Mouse (Mus musculus) skeletal muscle tissue, adult 2 months (tissue): ENCODE measurements around the gene Metap1d.
A peak's percentile ranks its signal among the peaks of the same experiment; 100 is the strongest.

Source experiments
- DNase-seq: peaks from one replicate; pipeline ENCODE4 v3.0.0-alpha.2; 2012; ENCODE audit warnings: low read depth, low spot score

Metap1d gene

GRCm38 (mm10) chr2:71453161-71453916, at the start of gene Metap1d:
Metap1d (plus strand) TSS chr2:71453276.
- peak; percentile 92 for DNase-seq

- no peak for DNase-seq
Observed at GRCm38 (mm10) chr2:71405613-71406012, 47.5 kb upstream of the Metap1d start.

- no peak for DNase-seq
Observed at GRCm38 (mm10) chr2:71418760-71419280, 34.3 kb upstream of the Metap1d start.

- no peak for DNase-seq
Observed at GRCm38 (mm10) chr2:71419408-71419807, 33.7 kb upstream of the Metap1d start.

- no peak for DNase-seq
Observed at GRCm38 (mm10) chr2:71420895-71421425, 32.1 kb upstream of the Metap1d start.

GRCm38 (mm10) chr2:71424545-71424944, 28.5 kb upstream of the Metap1d start:
- no peak for DNase-seq

- DNase-seq = no peak
Observed at GRCm38 (mm10) chr2:71435440-71435839, 17.6 kb upstream of the Metap1d start.

GRCm38 (mm10) chr2:71443376-71443775, 9.7 kb upstream of the Metap1d start:
- DNase-seq = no peak

- no peak for DNase-seq
Observed at GRCm38 (mm10) chr2:71445536-71446196, 7.4 kb upstream of the Metap1d start.

- DNase-seq = no peak
Observed at GRCm38 (mm10) chr2:71449604-71450003, 3.5 kb upstream of the Metap1d start.

GRCm38 (mm10) chr2:71451761-71452160, 1.3 kb upstream of the Metap1d start:
- DNase-seq = no peak

- DNase-seq = no peak
Observed at GRCm38 (mm10) chr2:71453917-71454260, 813 bp downstream of the Metap1d start.

- DNase-seq = no peak
Observed at GRCm38 (mm10) chr2:71458624-71459023, 5.5 kb downstream of the Metap1d start.

GRCm38 (mm10) chr2:71459659-71460058, 6.6 kb downstream of the Metap1d start:
- DNase-seq = no peak

- DNase-seq = no peak
Observed at GRCm38 (mm10) chr2:71461139-71461538, 8.1 kb downstream of the Metap1d start.

- DNase-seq = no peak
Observed at GRCm38 (mm10) chr2:71461589-71461988, 8.5 kb downstream of the Metap1d start.

- no peak for DNase-seq
Observed at GRCm38 (mm10) chr2:71462066-71462465, 9.0 kb downstream of the Metap1d start.

- DNase-seq = no peak
Observed at GRCm38 (mm10) chr2:71462553-71462952, 9.5 kb downstream of the Metap1d start.

GRCm38 (mm10) chr2:71466103-71466502, 13.0 kb downstream of the Metap1d start:
- no peak for DNase-seq

GRCm38 (mm10) chr2:71466861-71467450, 13.9 kb downstream of the Metap1d start:
- DNase-seq = no peak

GRCm38 (mm10) chr2:71471094-71471493, 18.0 kb downstream of the Metap1d start:
- DNase-seq = no peak

- DNase-seq = no peak
Observed at GRCm38 (mm10) chr2:71473830-71474229, 20.8 kb downstream of the Metap1d start.
